Mouse (Mus musculus) heart, embryonic 11.5 days (tissue): ENCODE results near the gene Ugt2b35. TPM values are rescaled to one million over a fixed set of nuclear protein-coding genes. Genes with fewer than 3 reads are reported as not detected.
"Not testable (repeated sequence)": the region's sequence is repeated elsewhere in the genome, so short reads cannot be mapped to it uniquely, and the experiment has no call there.

ENCODE experiments used
- ATAC-seq: fragments of 200-750 bp; cut with Nextera tagmentation; replicated peaks from 2 replicates; pipeline ENCODE4 v1.8.0; 2017; ENCODE audit warnings: moderate library complexity; ENCODE audit not compliant: insufficient number of reproducible peaks, low FRiP score, low TSS enrichment
- H3K27ac ChIP-seq: fragments of 300-500 bp; sonication (generic); 2 replicates; pipeline ENCODE4 v1.5.1; 2014; ENCODE audit warnings: mild to moderate bottlenecking, low read depth, low read length
- H3K27me3 ChIP-seq: fragments of 300-500 bp; sonication (generic); 2 replicates; pipeline ENCODE4 v1.6.1; 2014; ENCODE audit warnings: mild to moderate bottlenecking, low read length, mixed read lengths; ENCODE audit not compliant: control insufficient read depth, insufficient read depth
- H3K36me3 ChIP-seq: fragments of 300-500 bp; sonication (generic); 2 replicates; pipeline ENCODE4 v1.6.1; 2014; ENCODE audit warnings: mild to moderate bottlenecking, low read length, moderate library complexity, mixed read lengths; ENCODE audit not compliant: control insufficient read depth, insufficient read depth
- H3K4me1 ChIP-seq: fragments of 300-500 bp; sonication (generic); 2 replicates; pipeline ENCODE4 v1.6.1; 2014; ENCODE audit warnings: low read length; ENCODE audit not compliant: control insufficient read depth, insufficient read depth
- H3K4me2 ChIP-seq: fragments of 300-500 bp; sonication (generic); 2 replicates; pipeline ENCODE4 v1.6.1; 2014; ENCODE audit warnings: mild to moderate bottlenecking, moderate library complexity
- H3K4me3 ChIP-seq: fragments of 300-500 bp; sonication (generic); 2 replicates; pipeline ENCODE4 v1.5.1; 2014; ENCODE audit warnings: low read depth, low read length
- H3K9ac ChIP-seq: fragments of 300-500 bp; sonication (generic); 2 replicates; pipeline ENCODE4 v1.6.1; 2014; ENCODE audit warnings: mild to moderate bottlenecking, low read depth, low read length, moderate library complexity
- H3K9me3 ChIP-seq: fragments of 300-500 bp; sonication (generic); replicated peaks from 2 replicates; pipeline ENCODE4 v1.6.1; 2016; ENCODE audit warnings: low read length; ENCODE audit not compliant: control insufficient read depth
- WGBS: fragments of 180-500 bp; shearing (Covaris S2); extraction: QIAGEN DNeasy Blood & Tissue Kit; methylation state at CpG from one replicate; pipeline ENCODE4 v1.1.7; 2014; ENCODE audit not compliant: insufficient replicate concordance; 5-methylcytosine and 5-hydroxymethylcytosine counted together
- polyA plus RNA-seq: library from polyadenylated mRNA; unstranded; fragments of >200 nt; fragmentation: Nextera tagmentation; extraction: Ambion mirVana; gene quantifications from 2 replicates; pipeline ENCODE4 v1.2.1, GENCODE M21; 2014

The Ugt2b35 gene
- not detected in 2 replicates for polyA plus RNA-seq

GRCm38 (mm10) chr5:87000395-87001073 is at the start of gene Ugt2b35:
Gene Ugt2b35 (plus strand): TSS chr5:87000860.
- no peaks in the 10 kb centered on the region for H3K9me3 ChIP-seq
- H3K27ac ChIP-seq = no peak within 1 kb of the TSS
- no peaks in the 10 kb centered on the region for H3K27me3 ChIP-seq
- H3K4me2 ChIP-seq = no peak within 1 kb of the TSS
- no peaks in the 10 kb centered on the region for H3K4me1 ChIP-seq
- H3K4me3 ChIP-seq = no peak within 1 kb of the TSS
- ATAC-seq = no peak
- H3K36me3 ChIP-seq = no peaks in the 10 kb centered on the region
- 61% methylated on average over 4 of the region's 4 CpGs for WGBS
- no peak within 1 kb of the TSS for H3K9ac ChIP-seq

GRCm38 (mm10) chr5:86960504-86960903 is 40.2 kb upstream of the Ugt2b35 start:
- 81% methylated on average over 3 of the region's 3 CpGs for WGBS
- no peaks in the 10 kb centered on the region for H3K27me3 ChIP-seq
- H3K4me1 ChIP-seq = no peaks in the 10 kb centered on the region
- H3K9me3 ChIP-seq = no peaks in the 10 kb centered on the region
- no peak for ATAC-seq
- no peak overlapping the region for H3K9ac ChIP-seq
- no peak overlapping the region for H3K27ac ChIP-seq
- H3K4me2 ChIP-seq = no peak overlapping the region
- no peak overlapping the region for H3K4me3 ChIP-seq
- H3K36me3 ChIP-seq = no peaks in the 10 kb centered on the region

- H3K27me3 ChIP-seq = no peaks in the 10 kb centered on the region
- WGBS = 64% methylated on average over 3 of the region's 3 CpGs
- H3K9me3 ChIP-seq = no peaks in the 10 kb centered on the region
- no peak for ATAC-seq
- H3K9ac ChIP-seq = no peak overlapping the region
- no peak overlapping the region for H3K4me3 ChIP-seq
- H3K27ac ChIP-seq = no peak overlapping the region
- no peaks in the 10 kb centered on the region for H3K4me1 ChIP-seq
- no peak overlapping the region for H3K4me2 ChIP-seq
- H3K36me3 ChIP-seq = no peaks in the 10 kb centered on the region
Measured at GRCm38 (mm10) chr5:86961587-86962358, 38.9 kb upstream of the Ugt2b35 start.

GRCm38 (mm10) chr5:86962849-86963248 is 37.8 kb upstream of the Ugt2b35 start:
- WGBS = 79% methylated on average over 1 of the region's 1 CpGs
- not testable (repeated sequence) for H3K27me3 ChIP-seq, ATAC-seq, H3K9me3 ChIP-seq, H3K4me2 ChIP-seq, H3K27ac ChIP-seq, H3K4me3 ChIP-seq, H3K9ac ChIP-seq, H3K36me3 ChIP-seq, H3K4me1 ChIP-seq

- not testable (repeated sequence) for H3K4me2 ChIP-seq, H3K36me3 ChIP-seq, H3K4me3 ChIP-seq, H3K9ac ChIP-seq, ATAC-seq, H3K27me3 ChIP-seq, H3K4me1 ChIP-seq, H3K27ac ChIP-seq, H3K9me3 ChIP-seq
- 81% methylated on average over 5 of the region's 5 CpGs for WGBS
Measured at GRCm38 (mm10) chr5:86967271-86967670, 33.4 kb upstream of the Ugt2b35 start.

- ATAC-seq = no peak
- 69% methylated on average over 6 of the region's 6 CpGs for WGBS
- Histone ChIP-seq H3K9ac (no peak overlapping the region), H3K4me1 (no peaks in the 10 kb centered on the region), H3K27me3 (no peaks in the 10 kb centered on the region), H3K4me3 (no peak overlapping the region), H3K9me3 (no peaks in the 10 kb centered on the region), H3K27ac (no peak overlapping the region), H3K4me2 (no peak overlapping the region), H3K36me3 (no peaks in the 10 kb centered on the region)
Measured at GRCm38 (mm10) chr5:87004735-87005134, 4.1 kb downstream of the Ugt2b35 start.

- no peaks in the 10 kb centered on the region for H3K4me1 ChIP-seq
- H3K4me3 ChIP-seq = no peak overlapping the region
- H3K9ac ChIP-seq = no peak overlapping the region
- H3K27ac ChIP-seq = no peak overlapping the region
- no peak overlapping the region for H3K4me2 ChIP-seq
- WGBS = 73% methylated on average over 3 of the region's 3 CpGs
- no peaks in the 10 kb centered on the region for H3K36me3 ChIP-seq
- no peaks in the 10 kb centered on the region for H3K27me3 ChIP-seq
- no peaks in the 10 kb centered on the region for H3K9me3 ChIP-seq
- ATAC-seq = no peak
Measured at GRCm38 (mm10) chr5:87015477-87015876, 14.8 kb downstream of the Ugt2b35 start.

GRCm38 (mm10) chr5:87027359-87027758 is 26.7 kb downstream of the Ugt2b35 start:
- H3K36me3 ChIP-seq = no peaks in the 10 kb centered on the region
- no peak for ATAC-seq
- 67% methylated on average over 3 of the region's 3 CpGs for WGBS

More at GRCm38 (mm10) chr5:87027359-87027758, 26.7 kb downstream of the Ugt2b35 start:
- Histone ChIP-seq H3K4me2 (no peak overlapping the region), H3K27ac (no peak overlapping the region), H3K4me1 (no peaks in the 10 kb centered on the region), H3K9me3 (no peaks in the 10 kb centered on the region), H3K9ac (no peak overlapping the region), H3K27me3 (no peaks in the 10 kb centered on the region), H3K4me3 (no peak overlapping the region)
